Mouse (Mus musculus) MEL (cell line): Measurements from ENCODE around the gene Plekhg5.

Experiments used
- CTCF ChIP-seq, 3 experiments: IDR thresholded peaks in 2 of 3; conservative IDR thresholded peaks in 1 of 3; 2 replicates each; pipeline ENCODE4 v1.5.1; 2011 to 2012; ENCODE audit warnings: low read length in 3 of 3, low read depth in 2 of 3, mild to moderate bottlenecking in 2 of 3, improper control_type of control experiment in 1 of 3, inconsistent platforms in 1 of 3, mixed read lengths in 1 of 3, moderate library complexity in 1 of 3; ENCODE audit not compliant: control insufficient read depth in 1 of 3, insufficient read depth in 1 of 3, poor library complexity in 1 of 3, severe bottlenecking in 1 of 3
- MXI1 ChIP-seq: IDR thresholded peaks from 2 replicates; pipeline ENCODE4 v1.6.1; 2011; ENCODE audit warnings: mild to moderate bottlenecking, low read depth, low read length, improper control_type of control experiment
- MYC ChIP-seq: IDR thresholded peaks from 2 replicates; pipeline ENCODE4 v1.6.1; 2011; ENCODE audit warnings: low read depth, mild to moderate bottlenecking, low read length, improper control_type of control experiment, moderate library complexity
- NRF1 ChIP-seq: IDR thresholded peaks from 2 replicates; pipeline ENCODE4 v1.6.1; 2014; ENCODE audit warnings: low read depth, mild to moderate bottlenecking, inconsistent platforms, low read length, improper control_type of control experiment, moderate library complexity; ENCODE audit not compliant: poor library complexity, insufficient read depth, severe bottlenecking
- POLR2A ChIP-seq, 2 experiments: IDR thresholded peaks; 2 replicates each; pipeline ENCODE4 v1.6.1; 2011 to 2012; ENCODE audit warnings: low read length in 2 of 2, mild to moderate bottlenecking in 2 of 2, control low read depth in 1 of 2, improper control_type of control experiment in 1 of 2, low read depth in 1 of 2, moderate library complexity in 1 of 2; ENCODE audit not compliant: control insufficient read depth in 1 of 2, insufficient read depth in 1 of 2, poor library complexity in 1 of 2
- POLR2AphosphoS5 ChIP-seq: IDR thresholded peaks from 2 replicates; pipeline ENCODE4 v1.6.1; 2012; ENCODE audit warnings: low read depth, borderline replicate concordance, mild to moderate bottlenecking, inconsistent platforms, low read length, moderate library complexity, mixed read lengths

DNA sequence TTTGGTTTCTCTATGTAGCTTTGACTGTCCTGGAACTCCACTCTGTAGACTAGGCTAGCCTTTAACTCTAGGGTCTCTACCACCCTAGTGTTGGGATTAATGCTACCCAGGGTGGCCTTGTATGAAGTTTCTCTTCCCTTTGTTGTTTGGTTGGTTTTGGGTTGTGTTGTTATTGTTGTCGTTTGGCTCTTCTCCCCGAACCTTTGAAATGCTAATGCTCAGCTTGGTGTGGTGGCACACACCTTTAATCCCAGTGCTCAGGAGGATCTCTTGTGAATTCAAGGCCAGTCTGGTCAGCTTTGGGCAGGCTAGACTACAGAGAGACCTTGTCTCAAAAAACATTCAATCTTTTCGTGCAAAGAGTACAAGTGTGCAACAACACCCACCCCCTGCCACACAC is 29.1 kb upstream of the Plekhg5 start:
- TF ChIP-seq POLR2AphosphoS5 (no peak), MYC (no peak), POLR2A (IDR thresholded peaks at IDR 0.05; ENCODE audit: control insufficient read depth in 1 of 2, insufficient read depth in 1 of 2, low read depth in 1 of 2, low read length in 2 of 2, poor library complexity in 1 of 2) (peak in 1 of 2 experiments; percentile 35; a peak in 1 of 4 replicates), MXI1 (no peak), NRF1 (no peak), CTCF (IDR thresholded peaks at IDR 0.05 in 2 of 3, conservative IDR thresholded peaks at IDR 0.05 in 1 of 3; ENCODE audit: control insufficient read depth in 1 of 3, insufficient read depth in 1 of 3, low read depth in 2 of 3, low read length in 3 of 3, poor library complexity in 1 of 3, severe bottlenecking in 1 of 3) (no peak)
